Mouse (Mus musculus): ENCODE measurements around the gene Kctd18. TPM values are rescaled to one million over a fixed set of nuclear protein-coding genes. Genes with fewer than 3 reads are reported as not detected.

Gene Kctd18
- polyA plus RNA-seq, 2 experiments, result 23.3 to 34.0 TPM

DNA sequence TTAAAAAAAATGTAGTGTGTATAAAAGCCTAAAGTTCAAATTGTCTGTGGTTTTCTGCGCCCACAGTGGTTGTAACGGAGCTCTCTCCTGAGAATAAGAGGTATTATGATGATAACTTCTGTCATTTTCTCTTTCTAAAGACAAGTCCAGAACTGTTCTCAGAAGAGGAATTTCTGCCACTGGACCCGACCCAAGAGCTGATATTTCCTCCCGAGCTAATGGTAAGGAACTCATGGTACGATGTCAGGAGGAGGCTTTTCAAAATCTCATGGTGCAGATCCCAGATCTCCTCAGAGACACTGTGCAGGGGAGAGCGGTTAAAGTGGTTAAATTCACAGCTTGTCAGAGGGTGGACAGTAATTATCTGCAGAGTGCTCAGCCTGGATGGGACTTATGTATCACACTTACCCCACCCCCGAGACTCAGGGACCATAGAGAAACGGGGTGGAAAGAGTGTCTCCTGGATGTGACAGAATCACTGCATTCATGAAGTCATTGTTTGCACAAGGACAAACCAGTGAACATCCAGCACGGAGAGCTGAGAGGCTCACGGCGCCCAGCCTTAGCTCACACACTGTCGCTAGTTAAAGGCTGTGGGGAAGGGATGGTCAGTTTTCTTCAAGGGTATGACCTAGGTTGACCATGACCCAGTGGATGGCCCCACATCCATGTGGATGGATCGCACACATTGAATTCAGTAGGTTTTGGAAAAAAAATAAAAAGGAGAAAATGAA, 37.5 kb upstream of the Kctd18 start:
- TF ChIP-seq POLR2A (IDR thresholded peaks at IDR 0.05; ENCODE audit: borderline replicate concordance, extremely low read depth, insufficient read depth, insufficient read length), result no peak
- 77% methylated on average over 13 of the region's 13 CpGs for WGBS
- Histone ChIP-seq H3K9me3 (ENCODE audit: control insufficient read depth, low read length) (no peaks in the 10 kb centered on the region), H3K27me3 (ENCODE audit: control insufficient read depth, insufficient read depth, low read length) (no peaks in the 10 kb centered on the region), H3K27ac (replicated peaks; ENCODE audit: low read depth, low read length) (no peak overlapping the region), H3K4me3 (replicated peaks; ENCODE audit: low read length) (no peak overlapping the region), H3K9ac (ENCODE audit: low read depth, low read length, severe bottlenecking) (no peak overlapping the region), H3K36me3 (ENCODE audit: control insufficient read depth, insufficient read depth, low read length) (no peaks in the 10 kb centered on the region), H3K4me1 (ENCODE audit: control insufficient read depth, insufficient read depth, low read length) (no peaks in the 10 kb centered on the region), H3K4me2 (replicated peaks; ENCODE audit: low read depth, low read length, severe bottlenecking) (no peak overlapping the region)
- DNase-seq (ENCODE audit: low spot score), result no peak
- ATAC-seq (ENCODE audit: low FRiP score, low read depth), result no peak

DNA sequence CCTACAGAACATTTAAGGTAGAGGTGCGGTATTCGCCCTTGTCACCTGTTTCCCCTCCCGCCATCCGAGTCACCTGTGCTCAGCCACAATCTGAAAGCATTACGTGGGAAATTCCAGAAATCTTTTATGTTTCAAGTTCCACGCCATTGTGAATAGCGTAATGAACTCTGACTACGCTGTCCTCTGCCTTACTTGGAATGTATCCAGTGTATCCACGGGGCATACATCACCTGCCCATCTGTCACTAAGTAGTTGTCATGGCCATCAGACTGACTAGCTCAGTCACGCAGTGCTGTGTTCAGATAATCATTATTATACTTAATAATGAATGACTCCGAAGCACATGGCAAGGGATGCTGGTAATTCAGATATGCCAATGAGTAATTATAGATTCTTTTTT, 36.8 kb upstream of the Kctd18 start:
- H3K4me2 ChIP-seq (replicated peaks; ENCODE audit: low read depth, low read length, severe bottlenecking), result no peak overlapping the region
- no peaks in the 10 kb centered on the region for H3K9me3 ChIP-seq (ENCODE audit: control insufficient read depth, low read length)
- TF ChIP-seq POLR2A (IDR thresholded peaks at IDR 0.05; ENCODE audit: borderline replicate concordance, extremely low read depth, insufficient read depth, insufficient read length), result no peak
- H3K9ac ChIP-seq (ENCODE audit: low read depth, low read length, severe bottlenecking), result no peak overlapping the region
- ATAC-seq (ENCODE audit: low FRiP score, low read depth), result no peak
- no peaks in the 10 kb centered on the region for H3K27me3 ChIP-seq (ENCODE audit: control insufficient read depth, insufficient read depth, low read length)
- H3K27ac ChIP-seq (replicated peaks; ENCODE audit: low read depth, low read length), result no peak overlapping the region
- no peak for DNase-seq (ENCODE audit: low spot score)
- WGBS, result 84% methylated on average over 11 of the region's 11 CpGs
- H3K4me3 ChIP-seq (replicated peaks; ENCODE audit: low read length), result no peak overlapping the region
- H3K36me3 ChIP-seq (ENCODE audit: control insufficient read depth, insufficient read depth, low read length), result no peaks in the 10 kb centered on the region
- no peaks in the 10 kb centered on the region for H3K4me1 ChIP-seq (ENCODE audit: control insufficient read depth, insufficient read depth, low read length)

DNA sequence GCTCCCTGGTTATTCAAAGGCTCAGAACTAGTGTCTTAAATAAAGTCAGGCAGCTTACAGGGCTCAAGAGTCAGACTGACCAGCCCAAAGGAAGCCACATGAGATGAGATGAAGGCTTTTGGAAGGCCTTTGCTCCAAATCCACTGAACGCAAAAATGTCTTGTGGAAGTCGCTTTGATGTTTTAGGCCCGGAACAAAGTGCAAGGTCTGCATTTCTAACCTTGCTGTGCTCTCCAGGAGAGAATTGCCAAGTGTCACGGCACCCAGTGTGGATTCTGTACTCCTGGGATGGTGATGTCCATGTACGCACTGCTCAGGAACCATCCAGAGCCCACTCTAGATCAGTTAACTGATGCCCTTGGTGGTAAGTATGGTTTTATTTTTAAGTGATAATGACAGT, 30.4 kb upstream of the Kctd18 start:
- Histone ChIP-seq H3K4me1 (ENCODE audit: control insufficient read depth, insufficient read depth, low read length) (no peaks in the 10 kb centered on the region), H3K27me3 (ENCODE audit: control insufficient read depth, insufficient read depth, low read length) (no peaks in the 10 kb centered on the region), H3K9ac (ENCODE audit: low read depth, low read length, severe bottlenecking) (no peak overlapping the region), H3K4me3 (replicated peaks; ENCODE audit: low read length) (no peak overlapping the region), H3K4me2 (replicated peaks; ENCODE audit: low read depth, low read length, severe bottlenecking) (no peak overlapping the region), H3K9me3 (ENCODE audit: control insufficient read depth, low read length) (no peaks in the 10 kb centered on the region), H3K36me3 (ENCODE audit: control insufficient read depth, insufficient read depth, low read length) (no peaks in the 10 kb centered on the region), H3K27ac (replicated peaks; ENCODE audit: low read depth, low read length) (no peak overlapping the region)
- 91% methylated on average over 5 of the region's 5 CpGs for WGBS
- no peak for TF ChIP-seq POLR2A (IDR thresholded peaks at IDR 0.05; ENCODE audit: borderline replicate concordance, extremely low read depth, insufficient read depth, insufficient read length)
- ATAC-seq (ENCODE audit: low FRiP score, low read depth) (no peak), DNase-seq (ENCODE audit: low spot score) (no peak)

DNA sequence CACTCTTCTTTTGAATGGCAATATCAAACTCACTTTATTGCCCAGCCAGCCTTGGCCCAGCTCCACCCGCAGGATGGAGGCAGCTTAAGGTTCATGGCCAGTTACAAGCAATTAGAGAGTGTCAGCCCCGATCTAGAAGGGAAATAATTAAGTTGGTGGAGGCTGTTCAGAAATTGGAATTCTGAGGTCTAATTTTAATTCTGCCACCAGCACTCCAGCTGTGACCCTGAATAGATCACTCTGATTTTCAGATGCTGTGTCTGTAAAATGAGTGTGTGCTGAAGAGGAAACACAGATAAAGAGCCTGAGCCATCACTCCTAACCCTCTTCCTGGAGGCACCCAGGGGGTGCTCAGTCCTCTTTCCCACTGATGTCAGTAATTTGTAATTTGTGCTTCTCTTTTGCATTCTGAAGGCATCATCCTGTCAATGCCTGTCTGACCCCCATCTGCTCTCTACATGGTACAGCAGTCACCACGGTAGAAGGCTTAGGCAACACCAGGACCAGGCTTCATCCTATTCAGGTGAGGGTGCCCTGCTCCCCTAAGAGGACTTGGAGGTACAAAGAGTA, 28.1 kb upstream of the Kctd18 start:
- H3K9ac ChIP-seq (ENCODE audit: low read depth, low read length, severe bottlenecking), result no peak overlapping the region
- H3K27ac ChIP-seq (replicated peaks; ENCODE audit: low read depth, low read length), result no peak overlapping the region
- no peaks in the 10 kb centered on the region for H3K36me3 ChIP-seq (ENCODE audit: control insufficient read depth, insufficient read depth, low read length)
- TF ChIP-seq POLR2A (IDR thresholded peaks at IDR 0.05; ENCODE audit: borderline replicate concordance, extremely low read depth, insufficient read depth, insufficient read length), result no peak
- H3K9me3 ChIP-seq (ENCODE audit: control insufficient read depth, low read length), result no peaks in the 10 kb centered on the region
- H3K27me3 ChIP-seq (ENCODE audit: control insufficient read depth, insufficient read depth, low read length), result no peaks in the 10 kb centered on the region
- WGBS, result 37% methylated on average over 3 of the region's 3 CpGs
- no peak overlapping the region for H3K4me2 ChIP-seq (replicated peaks; ENCODE audit: low read depth, low read length, severe bottlenecking)
- ATAC-seq (ENCODE audit: low FRiP score, low read depth), result no peak
- no peak overlapping the region for H3K4me3 ChIP-seq (replicated peaks; ENCODE audit: low read length)
- no peak for DNase-seq (ENCODE audit: low spot score)
- no peaks in the 10 kb centered on the region for H3K4me1 ChIP-seq (ENCODE audit: control insufficient read depth, insufficient read depth, low read length)

GRCm38 (mm10) chr1:58045546-58045945, 26.8 kb upstream of the Kctd18 start:
- no peak overlapping the region for H3K4me2 ChIP-seq (replicated peaks; ENCODE audit: low read depth, low read length, severe bottlenecking)
- H3K36me3 ChIP-seq (ENCODE audit: control insufficient read depth, insufficient read depth, low read length), result no peaks in the 10 kb centered on the region
- WGBS, result 62% methylated on average over 5 of the region's 5 CpGs
- H3K9ac ChIP-seq (ENCODE audit: low read depth, low read length, severe bottlenecking), result no peak overlapping the region
- H3K9me3 ChIP-seq (ENCODE audit: control insufficient read depth, low read length), result no peaks in the 10 kb centered on the region
- no peak for DNase-seq (ENCODE audit: low spot score)
- H3K27me3 ChIP-seq (ENCODE audit: control insufficient read depth, insufficient read depth, low read length), result no peaks in the 10 kb centered on the region
- H3K4me1 ChIP-seq (ENCODE audit: control insufficient read depth, insufficient read depth, low read length), result no peaks in the 10 kb centered on the region
- no peak for ATAC-seq (ENCODE audit: low FRiP score, low read depth)
- H3K4me3 ChIP-seq (replicated peaks; ENCODE audit: low read length), result no peak overlapping the region
- TF ChIP-seq POLR2A (IDR thresholded peaks at IDR 0.05; ENCODE audit: borderline replicate concordance, extremely low read depth, insufficient read depth, insufficient read length), result no peak
- no peak overlapping the region for H3K27ac ChIP-seq (replicated peaks; ENCODE audit: low read depth, low read length)
